Mouse (Mus musculus): ENCODE measurements around the gene Rpa2. TPM values are rescaled to one million over a fixed set of nuclear protein-coding genes. Genes with fewer than 3 reads are reported as not detected.
"Not testable (repeated sequence)": the region's sequence is repeated elsewhere in the genome, so short reads cannot be mapped to it uniquely, and the experiment has no call there.

Gene Rpa2
- polyA plus RNA-seq (2012; rRNA removed), result 13.2 and 16.6 TPM in 2 replicates

GRCm38 (mm10) chr4:132767914-132768876 is at the start of gene Rpa2:
Gene Rpa2, plus strand, starts transcription at chr4:132768332.
- peak; percentile 99 to 100 for DNase-seq (ENCODE audit: extremely low spot score in 1 of 2, low spot score in 1 of 2)

GRCm38 (mm10) chr4:132728233-132728632 is 39.9 kb upstream of the Rpa2 start:
- no peak for DNase-seq (ENCODE audit: extremely low spot score in 1 of 2, low spot score in 1 of 2)

GRCm38 (mm10) chr4:132731616-132732015 is 36.5 kb upstream of the Rpa2 start:
- DNase-seq (ENCODE audit: extremely low spot score in 1 of 2, low spot score in 1 of 2), result no peak

GRCm38 (mm10) chr4:132732148-132732684 is 35.9 kb upstream of the Rpa2 start, which contains the start of gene Xkr8:
Gene Xkr8, minus strand, starts transcription at chr4:132732546.
- peak in 1 of 2 experiments; percentile 43 for DNase-seq (ENCODE audit: extremely low spot score in 1 of 2, low spot score in 1 of 2)

GRCm38 (mm10) chr4:132733071-132733770 is 34.9 kb upstream of the Rpa2 start:
- no peak for DNase-seq (ENCODE audit: extremely low spot score in 1 of 2, low spot score in 1 of 2)

- DNase-seq (ENCODE audit: extremely low spot score in 1 of 2, low spot score in 1 of 2), result no peak
Observed at GRCm38 (mm10) chr4:132734766-132735165, 33.4 kb upstream of the Rpa2 start.

- DNase-seq (ENCODE audit: extremely low spot score in 1 of 2, low spot score in 1 of 2), result peak in 1 of 2 experiments; percentile 50
Observed at GRCm38 (mm10) chr4:132735389-132735788, 32.7 kb upstream of the Rpa2 start.

- DNase-seq (ENCODE audit: extremely low spot score in 1 of 2, low spot score in 1 of 2), result no peak
Observed at GRCm38 (mm10) chr4:132735894-132736293, 32.2 kb upstream of the Rpa2 start.

GRCm38 (mm10) chr4:132737154-132737553 is 31.0 kb upstream of the Rpa2 start:
- not testable (repeated sequence) for DNase-seq (ENCODE audit: extremely low spot score in 1 of 2, low spot score in 1 of 2)

- DNase-seq (ENCODE audit: extremely low spot score in 1 of 2, low spot score in 1 of 2), result no peak
Observed at GRCm38 (mm10) chr4:132741491-132741890, 26.6 kb upstream of the Rpa2 start.

GRCm38 (mm10) chr4:132743992-132744911 is 23.9 kb upstream of the Rpa2 start:
- DNase-seq (ENCODE audit: extremely low spot score in 1 of 2, low spot score in 1 of 2), result peak; percentile 56 to 68

- DNase-seq (ENCODE audit: extremely low spot score in 1 of 2, low spot score in 1 of 2), result no peak
Observed at GRCm38 (mm10) chr4:132746911-132747517, 21.1 kb upstream of the Rpa2 start.

- DNase-seq (ENCODE audit: extremely low spot score in 1 of 2, low spot score in 1 of 2), result no peak
Observed at GRCm38 (mm10) chr4:132747664-132748259, 20.4 kb upstream of the Rpa2 start.

GRCm38 (mm10) chr4:132748778-132749177 is 19.4 kb upstream of the Rpa2 start:
- DNase-seq (ENCODE audit: extremely low spot score in 1 of 2, low spot score in 1 of 2), result no peak

GRCm38 (mm10) chr4:132749258-132749982 is 18.7 kb upstream of the Rpa2 start:
- no peak for DNase-seq (ENCODE audit: extremely low spot score in 1 of 2, low spot score in 1 of 2)

GRCm38 (mm10) chr4:132752992-132753391 is 15.1 kb upstream of the Rpa2 start:
- DNase-seq (ENCODE audit: extremely low spot score in 1 of 2, low spot score in 1 of 2), result no peak

GRCm38 (mm10) chr4:132756974-132757373 is 11.2 kb upstream of the Rpa2 start, which contains the start of gene Smpdl3b:
Gene Smpdl3b, minus strand, starts transcription at chr4:132757252.
- peak; percentile 64 to 82 for DNase-seq (ENCODE audit: extremely low spot score in 1 of 2, low spot score in 1 of 2)

GRCm38 (mm10) chr4:132757633-132758351 is 10.3 kb upstream of the Rpa2 start:
- DNase-seq (ENCODE audit: extremely low spot score in 1 of 2, low spot score in 1 of 2), result peak in 1 of 2 experiments; percentile 69
